Mouse (Mus musculus): ENCODE results near the gene Nt5dc1. TPM values are rescaled to one million over a fixed set of nuclear protein-coding genes. Genes with fewer than 3 reads are reported as not detected.
"Not testable (repeated sequence)": the region's sequence is repeated elsewhere in the genome, so short reads cannot be mapped to it uniquely, and the experiment has no call there.

The Nt5dc1 gene
- polyA plus RNA-seq (2015; fragmentation: Nextera tagmentation; extraction: Ambion mirVana) = 2.0 and 2.6 TPM in 2 replicates

DNA sequence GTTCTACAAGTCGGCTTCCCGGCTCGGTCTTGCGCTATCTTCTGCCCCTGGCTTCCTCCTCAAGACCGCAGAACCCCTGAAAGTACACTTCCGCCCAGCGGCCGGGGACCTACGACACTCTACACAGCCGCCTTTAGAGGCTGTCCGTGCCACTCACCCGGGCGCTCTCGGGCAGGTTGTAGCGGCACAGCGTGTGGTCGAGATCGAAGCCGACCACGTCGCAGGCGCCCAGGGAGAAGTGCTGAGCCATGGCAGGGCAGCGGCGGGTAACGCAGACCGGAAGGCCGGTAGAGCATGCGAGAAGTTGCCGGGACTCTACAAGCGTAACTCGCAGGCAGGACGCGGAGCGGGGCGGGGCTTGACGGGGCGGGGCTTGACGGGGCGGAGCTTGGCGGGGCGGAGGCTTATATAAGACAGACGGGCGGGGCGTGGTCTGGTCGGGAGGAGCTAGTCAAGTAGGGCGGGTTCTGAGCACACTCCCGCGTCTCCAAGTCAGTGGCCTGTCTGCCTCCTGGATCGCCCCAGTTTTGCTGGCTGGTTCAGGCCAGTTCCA lies at the start of gene Nt5dc1:
Gene Nt5dc1 (minus strand): TSS at position 349 of the 553 bp plus-strand sequence.
- peak within 1 kb of the TSS; percentile 73 for H3K9ac ChIP-seq (ENCODE audit: low read depth, low read length)
- peak within 1 kb of the TSS; percentile 67 for H3K4me3 ChIP-seq (ENCODE audit: low read length)
- H3K4me1 ChIP-seq (ENCODE audit: control insufficient read depth, insufficient read depth, low read depth, low read length) = 0 out of 2 replicates have a peak, but pooled peaks cover 2% of the 10 kb centered on the region
- peak within 1 kb of the TSS; percentile 60; the same call in 1 of the 2 replicates for H3K27ac ChIP-seq (ENCODE audit: low read depth, low read length)
- no peaks in the 10 kb centered on the region for H3K27me3 ChIP-seq (replicated peaks; ENCODE audit: control insufficient read depth, insufficient read depth, low read length)
- ATAC-seq = peak; percentile 99
- no peaks in the 10 kb centered on the region for H3K9me3 ChIP-seq (ENCODE audit: control insufficient read depth, low read length)
- under 1% methylated on average over 41 of the region's 49 CpGs for WGBS
- H3K4me2 ChIP-seq (ENCODE audit: low read length) = peak within 1 kb of the TSS; percentile 80
- H3K36me3 ChIP-seq (ENCODE audit: control insufficient read depth, insufficient read depth, low read length) = no peaks in the 10 kb centered on the region

DNA sequence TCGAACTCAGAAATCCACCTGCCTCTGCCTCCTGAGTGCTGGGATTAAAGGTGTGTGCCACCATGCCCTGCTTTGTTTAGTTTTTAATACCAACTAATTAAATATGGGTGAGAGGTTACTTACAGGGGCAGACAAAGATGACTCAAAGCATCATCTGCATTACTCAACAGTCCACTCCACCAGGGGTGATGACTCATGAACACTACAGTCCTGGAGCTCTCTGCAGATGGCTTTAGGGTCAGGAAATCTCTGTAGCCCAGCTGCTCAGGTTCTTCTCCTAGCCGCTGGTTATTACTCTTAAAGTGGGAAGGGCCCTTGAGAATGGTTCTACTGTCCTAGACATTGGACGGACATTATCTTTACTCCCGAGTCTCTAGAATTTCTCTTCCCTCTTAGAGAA lies 46.0 kb upstream of the Nt5dc1 start:
- H3K4me2 ChIP-seq (ENCODE audit: low read length) = no peak overlapping the region
- H3K9me3 ChIP-seq (ENCODE audit: control insufficient read depth, low read length) = no peaks in the 10 kb centered on the region
- no peaks in the 10 kb centered on the region for H3K36me3 ChIP-seq (ENCODE audit: control insufficient read depth, insufficient read depth, low read length)
- H3K27me3 ChIP-seq (replicated peaks; ENCODE audit: control insufficient read depth, insufficient read depth, low read length) = no peaks in the 10 kb centered on the region
- no peak overlapping the region for H3K4me3 ChIP-seq (ENCODE audit: low read length)
- H3K4me1 ChIP-seq (ENCODE audit: control insufficient read depth, insufficient read depth, low read depth, low read length) = no peaks in the 10 kb centered on the region
- ATAC-seq = no peak
- H3K27ac ChIP-seq (ENCODE audit: low read depth, low read length) = no peak overlapping the region
- 95% methylated on average over 4 of the region's 4 CpGs for WGBS
- H3K9ac ChIP-seq (ENCODE audit: low read depth, low read length) = no peak overlapping the region

DNA sequence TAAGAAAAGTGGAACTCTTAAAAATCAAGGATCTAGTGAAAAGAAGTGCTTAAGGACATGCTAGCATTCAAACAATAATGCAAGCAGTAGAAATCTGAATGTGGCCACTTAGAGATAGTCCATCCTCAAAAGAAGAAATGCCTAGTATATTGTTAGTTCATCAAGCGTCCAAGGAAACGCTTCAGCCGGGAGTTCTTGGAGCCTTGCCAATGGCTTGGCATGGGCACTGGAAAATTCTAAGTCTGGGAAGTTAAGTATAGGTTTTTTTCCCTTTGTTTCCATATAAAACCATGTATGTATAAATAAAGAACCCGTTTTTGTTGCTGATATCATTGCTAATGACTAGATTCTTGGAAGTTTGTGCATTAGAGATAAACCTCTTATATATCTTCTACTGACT lies 43.1 kb upstream of the Nt5dc1 start:
- Histone ChIP-seq H3K27ac (ENCODE audit: low read depth, low read length) (no peak overlapping the region), H3K9ac (ENCODE audit: low read depth, low read length) (no peak overlapping the region), H3K4me3 (ENCODE audit: low read length) (no peak overlapping the region), H3K9me3 (ENCODE audit: control insufficient read depth, low read length) (no peaks in the 10 kb centered on the region), H3K27me3 (replicated peaks; ENCODE audit: control insufficient read depth, insufficient read depth, low read length) (no peaks in the 10 kb centered on the region), H3K4me2 (ENCODE audit: low read length) (no peak overlapping the region), H3K4me1 (ENCODE audit: control insufficient read depth, insufficient read depth, low read depth, low read length) (no peaks in the 10 kb centered on the region), H3K36me3 (ENCODE audit: control insufficient read depth, insufficient read depth, low read length) (no peaks in the 10 kb centered on the region)
- 45% methylated on average over 4 of the region's 4 CpGs for WGBS
- ATAC-seq = no peak

DNA sequence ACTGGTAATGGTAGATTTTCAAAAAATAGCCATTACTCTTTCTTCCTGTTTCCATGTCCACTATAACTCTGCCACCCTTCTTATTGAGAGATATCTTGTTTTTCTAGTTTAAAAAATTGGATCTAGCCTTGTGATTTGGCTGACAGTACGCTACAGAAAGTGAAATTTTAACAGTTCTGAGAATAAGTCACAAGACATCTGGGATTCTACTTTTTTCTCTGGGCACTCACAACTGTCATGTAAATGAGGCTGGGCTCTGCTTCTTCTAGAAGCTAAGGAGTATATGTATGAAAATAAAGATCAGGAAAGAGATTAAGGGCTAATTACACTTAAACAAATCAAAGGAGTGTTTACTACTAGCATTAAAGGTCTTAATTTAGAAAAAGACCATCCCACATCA lies 31.1 kb upstream of the Nt5dc1 start:
- no peak overlapping the region for H3K4me3 ChIP-seq (ENCODE audit: low read length)
- no peak overlapping the region for H3K4me2 ChIP-seq (ENCODE audit: low read length)
- WGBS = 82% methylated on average over 1 of the region's 1 CpGs
- no peaks in the 10 kb centered on the region for H3K4me1 ChIP-seq (ENCODE audit: control insufficient read depth, insufficient read depth, low read depth, low read length)
- H3K27ac ChIP-seq (ENCODE audit: low read depth, low read length) = no peak overlapping the region
- H3K9me3 ChIP-seq (ENCODE audit: control insufficient read depth, low read length) = no peaks in the 10 kb centered on the region
- no peak overlapping the region for H3K9ac ChIP-seq (ENCODE audit: low read depth, low read length)
- no peak for ATAC-seq
- no peaks in the 10 kb centered on the region for H3K36me3 ChIP-seq (ENCODE audit: control insufficient read depth, insufficient read depth, low read length)
- no peaks in the 10 kb centered on the region for H3K27me3 ChIP-seq (replicated peaks; ENCODE audit: control insufficient read depth, insufficient read depth, low read length)

DNA sequence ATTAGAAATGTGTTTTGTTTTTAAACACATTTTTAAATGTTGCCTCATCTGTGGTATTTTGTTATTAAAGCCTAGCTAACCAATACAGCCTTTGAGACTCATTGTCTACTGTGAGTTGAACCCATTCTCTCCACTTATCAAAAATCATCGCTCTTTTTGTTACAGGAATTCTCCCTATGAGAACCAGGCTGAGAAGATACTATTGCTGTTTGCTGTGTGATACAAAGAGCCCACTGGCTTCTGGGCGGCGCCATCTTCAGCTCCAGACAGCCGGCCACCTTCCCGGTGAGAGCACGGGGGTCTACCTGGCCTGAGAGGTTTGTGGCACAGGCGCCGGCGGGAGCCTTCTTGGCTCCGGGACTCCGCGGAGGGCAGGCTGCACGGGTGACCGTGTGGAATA lies 15.8 kb upstream of the Nt5dc1 start:
- not testable (repeated sequence) for H3K36me3 ChIP-seq (ENCODE audit: control insufficient read depth, insufficient read depth, low read length); ATAC-seq; H3K4me3 ChIP-seq (ENCODE audit: low read length); H3K4me2 ChIP-seq (ENCODE audit: low read length); H3K27ac ChIP-seq (ENCODE audit: low read depth, low read length); H3K4me1 ChIP-seq (ENCODE audit: control insufficient read depth, insufficient read depth, low read depth, low read length); H3K27me3 ChIP-seq (replicated peaks; ENCODE audit: control insufficient read depth, insufficient read depth, low read length); H3K9ac ChIP-seq (ENCODE audit: low read depth, low read length); H3K9me3 ChIP-seq (ENCODE audit: control insufficient read depth, low read length)
- WGBS = 95% methylated on average over 6 of the region's 14 CpGs

DNA sequence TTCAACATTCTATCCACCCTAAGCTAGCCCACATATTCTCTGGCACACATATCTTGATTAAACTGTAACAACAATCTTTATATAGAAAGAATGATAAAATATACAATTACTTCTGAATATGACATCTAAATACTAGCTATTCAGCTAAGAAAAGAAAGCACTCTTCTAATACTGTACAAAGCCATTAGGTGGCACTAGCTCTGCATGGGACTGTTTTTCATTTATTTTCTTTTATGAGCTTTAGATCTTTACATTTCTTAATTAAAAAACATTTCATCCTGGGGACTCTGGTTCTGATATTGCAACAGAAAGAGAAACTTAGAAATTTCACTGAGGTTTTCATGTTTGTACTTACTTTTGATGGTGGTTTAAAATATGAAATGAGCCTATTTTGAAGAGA lies 13.4 kb upstream of the Nt5dc1 start:
- Histone ChIP-seq H3K27ac (ENCODE audit: low read depth, low read length) (no peak overlapping the region), H3K4me2 (ENCODE audit: low read length) (no peak overlapping the region), H3K4me1 (ENCODE audit: control insufficient read depth, insufficient read depth, low read depth, low read length) (no peaks in the 10 kb centered on the region), H3K9ac (ENCODE audit: low read depth, low read length) (no peak overlapping the region), H3K36me3 (ENCODE audit: control insufficient read depth, insufficient read depth, low read length) (no peaks in the 10 kb centered on the region), H3K4me3 (ENCODE audit: low read length) (no peak overlapping the region), H3K9me3 (ENCODE audit: control insufficient read depth, low read length) (no peaks in the 10 kb centered on the region), H3K27me3 (replicated peaks; ENCODE audit: control insufficient read depth, insufficient read depth, low read length) (no peaks in the 10 kb centered on the region)
- ATAC-seq = no peak

DNA sequence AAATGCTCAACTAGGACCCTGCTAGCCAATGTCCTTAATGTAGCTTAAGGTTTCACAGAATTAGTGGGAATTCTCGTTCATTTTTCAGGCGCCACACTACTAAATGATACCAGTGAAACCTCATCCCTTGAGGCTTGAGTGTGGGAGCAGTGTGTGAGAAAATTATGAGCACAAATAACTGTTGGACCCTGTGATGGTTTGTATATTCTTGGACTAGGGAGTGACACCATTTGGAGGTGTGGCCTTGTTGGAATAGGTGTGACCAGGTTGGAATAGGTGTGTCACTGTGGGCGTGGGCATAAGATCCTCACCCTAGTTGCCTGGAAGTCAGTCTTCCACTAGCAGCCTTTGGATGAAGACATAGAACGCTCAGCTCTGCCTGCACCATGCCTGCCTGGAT lies 442 bp upstream of the Nt5dc1 start:
- not testable (repeated sequence) for H3K9me3 ChIP-seq (ENCODE audit: control insufficient read depth, low read length); H3K4me1 ChIP-seq (ENCODE audit: control insufficient read depth, insufficient read depth, low read depth, low read length); H3K27ac ChIP-seq (ENCODE audit: low read depth, low read length); ATAC-seq; H3K36me3 ChIP-seq (ENCODE audit: control insufficient read depth, insufficient read depth, low read length); H3K27me3 ChIP-seq (replicated peaks; ENCODE audit: control insufficient read depth, insufficient read depth, low read length)
- 83% methylated on average over 4 of the region's 4 CpGs for WGBS
- peak overlapping the region; percentile 73 for H3K9ac ChIP-seq (ENCODE audit: low read depth, low read length)
- peak overlapping the region; percentile 67 for H3K4me3 ChIP-seq (ENCODE audit: low read length)
- H3K4me2 ChIP-seq (ENCODE audit: low read length) = peak overlapping the region; percentile 80

DNA sequence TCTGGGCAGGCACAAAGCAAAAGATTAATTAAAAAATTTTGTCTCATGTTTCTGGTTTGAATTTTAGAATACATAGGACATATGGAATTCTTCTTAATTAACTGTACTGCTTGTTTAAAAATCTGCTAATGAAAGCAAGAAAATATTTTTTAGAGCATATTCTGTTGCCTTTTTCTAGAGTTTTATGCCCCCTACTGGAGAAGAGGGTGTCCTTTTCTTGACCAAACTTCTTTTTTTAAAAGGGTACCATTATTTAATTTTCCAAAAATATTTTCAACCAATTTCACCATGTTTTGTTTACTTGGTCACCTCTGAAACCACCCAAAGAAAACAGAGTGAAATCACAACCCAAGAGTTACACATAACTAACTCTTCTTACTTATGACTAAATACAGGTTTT lies 19.1 kb downstream of the Nt5dc1 start:
- H3K27me3 ChIP-seq (replicated peaks; ENCODE audit: control insufficient read depth, insufficient read depth, low read length) = no peaks in the 10 kb centered on the region
- no peak for ATAC-seq

DNA sequence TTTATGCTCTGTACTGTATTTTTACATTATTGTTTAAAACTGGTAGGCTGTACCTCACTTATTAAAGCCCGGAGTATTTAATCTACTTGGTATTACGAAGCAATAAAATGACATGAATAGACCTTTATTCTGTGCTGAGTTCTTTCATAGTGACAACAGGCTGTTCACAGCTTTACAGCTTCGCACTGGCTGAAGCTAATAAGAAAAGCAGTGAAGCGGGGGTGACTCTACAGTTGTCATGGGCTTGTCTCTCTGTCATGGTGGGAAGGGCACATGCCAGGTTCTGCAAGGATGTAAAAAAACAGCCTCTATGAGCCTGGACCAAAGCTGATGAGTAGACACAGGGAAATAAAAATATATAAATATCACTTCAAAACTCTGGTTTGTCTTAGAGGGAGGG lies 21.4 kb downstream of the Nt5dc1 start:
- Histone ChIP-seq H3K27me3 (replicated peaks; ENCODE audit: control insufficient read depth, insufficient read depth, low read length) (no peaks in the 10 kb centered on the region), H3K9ac (ENCODE audit: low read depth, low read length) (no peak overlapping the region), H3K4me1 (ENCODE audit: control insufficient read depth, insufficient read depth, low read depth, low read length) (no peaks in the 10 kb centered on the region), H3K36me3 (ENCODE audit: control insufficient read depth, insufficient read depth, low read length) (no peaks in the 10 kb centered on the region), H3K9me3 (ENCODE audit: control insufficient read depth, low read length) (no peaks in the 10 kb centered on the region), H3K4me2 (ENCODE audit: low read length) (no peak overlapping the region), H3K4me3 (ENCODE audit: low read length) (no peak overlapping the region), H3K27ac (ENCODE audit: low read depth, low read length) (no peak overlapping the region)
- 59% methylated on average over 4 of the region's 4 CpGs for WGBS
- ATAC-seq = no peak

More for the DNA sequence above, 19.1 kb downstream of the Nt5dc1 start:
- H3K4me1 ChIP-seq (ENCODE audit: control insufficient read depth, insufficient read depth, low read depth, low read length) = no peaks in the 10 kb centered on the region
- no peaks in the 10 kb centered on the region for H3K36me3 ChIP-seq (ENCODE audit: control insufficient read depth, insufficient read depth, low read length)
- H3K4me2 ChIP-seq (ENCODE audit: low read length) = no peak overlapping the region
- H3K27ac ChIP-seq (ENCODE audit: low read depth, low read length) = no peak overlapping the region
- no peak overlapping the region for H3K4me3 ChIP-seq (ENCODE audit: low read length)
- H3K9ac ChIP-seq (ENCODE audit: low read depth, low read length) = no peak overlapping the region
- H3K9me3 ChIP-seq (ENCODE audit: control insufficient read depth, low read length) = no peaks in the 10 kb centered on the region

DNA sequence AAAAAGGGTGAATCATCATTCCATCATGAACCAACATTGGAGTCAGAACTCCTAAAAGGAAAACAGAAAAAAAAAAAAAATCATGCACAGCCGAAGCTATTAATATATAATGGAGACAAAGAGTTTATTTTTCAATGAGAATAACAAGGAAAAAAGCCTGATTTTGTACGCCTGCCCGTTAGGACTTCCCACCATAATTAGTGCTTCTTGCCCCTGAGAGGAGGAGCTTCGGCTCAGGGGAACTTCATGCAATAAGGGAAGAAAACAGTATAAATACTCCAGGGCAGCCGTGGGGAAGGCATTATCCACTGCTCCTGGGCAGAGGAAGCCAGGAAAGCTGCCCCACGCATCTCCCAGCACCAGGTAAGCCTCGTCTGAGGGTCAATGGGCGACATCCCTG lies 28.7 kb downstream of the Nt5dc1 start, which contains the start of gene Col10a1:
Gene Col10a1 (plus strand): TSS at position 301 of the 400 bp plus-strand sequence.
- ATAC-seq = no peak
- no peaks in the 10 kb centered on the region for H3K4me1 ChIP-seq (ENCODE audit: control insufficient read depth, insufficient read depth, low read depth, low read length)
- no peaks in the 10 kb centered on the region for H3K27me3 ChIP-seq (replicated peaks; ENCODE audit: control insufficient read depth, insufficient read depth, low read length)
- WGBS = 62% methylated on average over 8 of the region's 8 CpGs
- no peak within 1 kb of the TSS for H3K4me2 ChIP-seq (ENCODE audit: low read length)
- no peaks in the 10 kb centered on the region for H3K36me3 ChIP-seq (ENCODE audit: control insufficient read depth, insufficient read depth, low read length)
- H3K27ac ChIP-seq (ENCODE audit: low read depth, low read length) = no peak within 1 kb of the TSS
- no peaks in the 10 kb centered on the region for H3K9me3 ChIP-seq (ENCODE audit: control insufficient read depth, low read length)
- H3K9ac ChIP-seq (ENCODE audit: low read depth, low read length) = no peak within 1 kb of the TSS
- H3K4me3 ChIP-seq (ENCODE audit: low read length) = no peak within 1 kb of the TSS

All from hindbrain, embryonic 16.5 days (tissue).